Mouse (Mus musculus): ENCODE results near the gene Rubcnl. TPM values are rescaled to one million over a fixed set of nuclear protein-coding genes. Genes with fewer than 3 reads are reported as not detected.

Rubcnl gene
- polyA plus RNA-seq, 1 experiment from 2014 or later: 0.84 TPM

- Histone ChIP-seq H3K9ac (replicated peaks; ENCODE audit: low read depth, low read length) (no peak overlapping the region), H3K27me3 (ENCODE audit: control insufficient read depth, insufficient read depth, low read length) (no peaks in the 10 kb centered on the region), H3K4me3 (ENCODE audit: low read depth, low read length) (no peak overlapping the region), H3K9me3 (ENCODE audit: control insufficient read depth, low read depth, low read length) (no peaks in the 10 kb centered on the region), H3K36me3 (ENCODE audit: control insufficient read depth, insufficient read depth, low read length) (no peaks in the 10 kb centered on the region), H3K27ac (ENCODE audit: low read length) (no peak overlapping the region), H3K4me1 (ENCODE audit: control insufficient read depth, insufficient read depth, low read length) (no peaks in the 10 kb centered on the region), H3K4me2 (replicated peaks; ENCODE audit: low read depth, low read length) (no peak overlapping the region)
- WGBS: 89% methylated on average over 9 of the region's 9 CpGs
- no peak for ATAC-seq (ENCODE audit: insufficient number of reproducible peaks, insufficient read depth, low FRiP score, low read depth)
Measured at GRCm38 (mm10) chr14:75022522-75022921, 6.7 kb downstream of the Rubcnl start.

- WGBS: 74% methylated on average over 8 of the region's 8 CpGs
- no peak overlapping the region for H3K4me3 ChIP-seq (ENCODE audit: low read depth, low read length)
Measured at GRCm38 (mm10) chr14:75024793-75025710, 9.2 kb downstream of the Rubcnl start.

GRCm38 (mm10) chr14:75030764-75031163 lies 14.9 kb downstream of the Rubcnl start:
- no peaks in the 10 kb centered on the region for H3K27me3 ChIP-seq (ENCODE audit: control insufficient read depth, insufficient read depth, low read length)
- H3K4me3 ChIP-seq (ENCODE audit: low read depth, low read length): no peak overlapping the region
- no peak overlapping the region for H3K4me2 ChIP-seq (replicated peaks; ENCODE audit: low read depth, low read length)
- H3K9me3 ChIP-seq (ENCODE audit: control insufficient read depth, low read depth, low read length): no peaks in the 10 kb centered on the region
- no peaks in the 10 kb centered on the region for H3K36me3 ChIP-seq (ENCODE audit: control insufficient read depth, insufficient read depth, low read length)
- no peak overlapping the region for H3K27ac ChIP-seq (ENCODE audit: low read length)
- no peaks in the 10 kb centered on the region for H3K4me1 ChIP-seq (ENCODE audit: control insufficient read depth, insufficient read depth, low read length)
- WGBS: 75% methylated on average over 7 of the region's 7 CpGs
- no peak for ATAC-seq (ENCODE audit: insufficient number of reproducible peaks, insufficient read depth, low FRiP score, low read depth)
- no peak overlapping the region for H3K9ac ChIP-seq (replicated peaks; ENCODE audit: low read depth, low read length)

More at GRCm38 (mm10) chr14:75024793-75025710, 9.2 kb downstream of the Rubcnl start:
- ATAC-seq (ENCODE audit: insufficient number of reproducible peaks, insufficient read depth, low FRiP score, low read depth): no peak
- no peaks in the 10 kb centered on the region for H3K27me3 ChIP-seq (ENCODE audit: control insufficient read depth, insufficient read depth, low read length)
- no peaks in the 10 kb centered on the region for H3K9me3 ChIP-seq (ENCODE audit: control insufficient read depth, low read depth, low read length)
- no peaks in the 10 kb centered on the region for H3K4me1 ChIP-seq (ENCODE audit: control insufficient read depth, insufficient read depth, low read length)
- no peaks in the 10 kb centered on the region for H3K36me3 ChIP-seq (ENCODE audit: control insufficient read depth, insufficient read depth, low read length)
- H3K9ac ChIP-seq (replicated peaks; ENCODE audit: low read depth, low read length): no peak overlapping the region
- no peak overlapping the region for H3K4me2 ChIP-seq (replicated peaks; ENCODE audit: low read depth, low read length)
- no peak overlapping the region for H3K27ac ChIP-seq (ENCODE audit: low read length)

- 71% methylated on average over 9 of the region's 9 CpGs for WGBS
- H3K27ac ChIP-seq (ENCODE audit: low read length): no peak overlapping the region
- H3K36me3 ChIP-seq (ENCODE audit: control insufficient read depth, insufficient read depth, low read length): no peaks in the 10 kb centered on the region
- no peak overlapping the region for H3K9ac ChIP-seq (replicated peaks; ENCODE audit: low read depth, low read length)
- H3K4me1 ChIP-seq (ENCODE audit: control insufficient read depth, insufficient read depth, low read length): no peaks in the 10 kb centered on the region
- no peaks in the 10 kb centered on the region for H3K27me3 ChIP-seq (ENCODE audit: control insufficient read depth, insufficient read depth, low read length)
- H3K9me3 ChIP-seq (ENCODE audit: control insufficient read depth, low read depth, low read length): no peaks in the 10 kb centered on the region
- H3K4me3 ChIP-seq (ENCODE audit: low read depth, low read length): no peak overlapping the region
- ATAC-seq (ENCODE audit: insufficient number of reproducible peaks, insufficient read depth, low FRiP score, low read depth): no peak
- no peak overlapping the region for H3K4me2 ChIP-seq (replicated peaks; ENCODE audit: low read depth, low read length)
Measured at GRCm38 (mm10) chr14:75031999-75032575, 16.3 kb downstream of the Rubcnl start.

- WGBS: 78% methylated on average over 4 of the region's 4 CpGs
- Histone ChIP-seq H3K9ac (replicated peaks; ENCODE audit: low read depth, low read length) (no peak overlapping the region), H3K4me3 (ENCODE audit: low read depth, low read length) (no peak overlapping the region)
Measured at GRCm38 (mm10) chr14:75032742-75033141, 16.9 kb downstream of the Rubcnl start.

GRCm38 (mm10) chr14:75034240-75034639 lies 18.4 kb downstream of the Rubcnl start:
- no peaks in the 10 kb centered on the region for H3K4me1 ChIP-seq (ENCODE audit: control insufficient read depth, insufficient read depth, low read length)
- H3K9ac ChIP-seq (replicated peaks; ENCODE audit: low read depth, low read length): no peak overlapping the region
- ATAC-seq (ENCODE audit: insufficient number of reproducible peaks, insufficient read depth, low FRiP score, low read depth): no peak
- 79% methylated on average over 3 of the region's 3 CpGs for WGBS
- H3K9me3 ChIP-seq (ENCODE audit: control insufficient read depth, low read depth, low read length): no peaks in the 10 kb centered on the region
- H3K4me3 ChIP-seq (ENCODE audit: low read depth, low read length): no peak overlapping the region
- no peak overlapping the region for H3K27ac ChIP-seq (ENCODE audit: low read length)
- H3K36me3 ChIP-seq (ENCODE audit: control insufficient read depth, insufficient read depth, low read length): no peaks in the 10 kb centered on the region
- H3K4me2 ChIP-seq (replicated peaks; ENCODE audit: low read depth, low read length): no peak overlapping the region
- no peaks in the 10 kb centered on the region for H3K27me3 ChIP-seq (ENCODE audit: control insufficient read depth, insufficient read depth, low read length)

More at GRCm38 (mm10) chr14:75032742-75033141, 16.9 kb downstream of the Rubcnl start:
- H3K27me3 ChIP-seq (ENCODE audit: control insufficient read depth, insufficient read depth, low read length): no peaks in the 10 kb centered on the region
- H3K4me1 ChIP-seq (ENCODE audit: control insufficient read depth, insufficient read depth, low read length): no peaks in the 10 kb centered on the region
- no peak for ATAC-seq (ENCODE audit: insufficient number of reproducible peaks, insufficient read depth, low FRiP score, low read depth)
- H3K9me3 ChIP-seq (ENCODE audit: control insufficient read depth, low read depth, low read length): no peaks in the 10 kb centered on the region
- no peak overlapping the region for H3K4me2 ChIP-seq (replicated peaks; ENCODE audit: low read depth, low read length)
- no peaks in the 10 kb centered on the region for H3K36me3 ChIP-seq (ENCODE audit: control insufficient read depth, insufficient read depth, low read length)
- no peak overlapping the region for H3K27ac ChIP-seq (ENCODE audit: low read length)

- Histone ChIP-seq H3K27me3 (ENCODE audit: control insufficient read depth, insufficient read depth, low read length) (no peaks in the 10 kb centered on the region), H3K27ac (ENCODE audit: low read length) (no peak overlapping the region), H3K9ac (replicated peaks; ENCODE audit: low read depth, low read length) (no peak overlapping the region), H3K9me3 (ENCODE audit: control insufficient read depth, low read depth, low read length) (no peaks in the 10 kb centered on the region), H3K4me1 (ENCODE audit: control insufficient read depth, insufficient read depth, low read length) (no peaks in the 10 kb centered on the region), H3K36me3 (ENCODE audit: control insufficient read depth, insufficient read depth, low read length) (no peaks in the 10 kb centered on the region), H3K4me2 (replicated peaks; ENCODE audit: low read depth, low read length) (no peak overlapping the region), H3K4me3 (ENCODE audit: low read depth, low read length) (no peak overlapping the region)
- ATAC-seq (ENCODE audit: insufficient number of reproducible peaks, insufficient read depth, low FRiP score, low read depth): no peak
- 60% methylated on average over 11 of the region's 11 CpGs for WGBS
Measured at GRCm38 (mm10) chr14:75035431-75035830, 19.6 kb downstream of the Rubcnl start.

GRCm38 (mm10) chr14:75045184-75045583 lies 29.4 kb downstream of the Rubcnl start:
- WGBS: 58% methylated on average over 7 of the region's 7 CpGs
- no peaks in the 10 kb centered on the region for H3K27me3 ChIP-seq (ENCODE audit: control insufficient read depth, insufficient read depth, low read length)

More at GRCm38 (mm10) chr14:75045184-75045583, 29.4 kb downstream of the Rubcnl start:
- no peak overlapping the region for H3K4me3 ChIP-seq (ENCODE audit: low read depth, low read length)
- no peaks in the 10 kb centered on the region for H3K4me1 ChIP-seq (ENCODE audit: control insufficient read depth, insufficient read depth, low read length)
- H3K9me3 ChIP-seq (ENCODE audit: control insufficient read depth, low read depth, low read length): no peaks in the 10 kb centered on the region
- H3K4me2 ChIP-seq (replicated peaks; ENCODE audit: low read depth, low read length): no peak overlapping the region
- no peaks in the 10 kb centered on the region for H3K36me3 ChIP-seq (ENCODE audit: control insufficient read depth, insufficient read depth, low read length)
- no peak for ATAC-seq (ENCODE audit: insufficient number of reproducible peaks, insufficient read depth, low FRiP score, low read depth)
- H3K27ac ChIP-seq (ENCODE audit: low read length): no peak overlapping the region
- no peak overlapping the region for H3K9ac ChIP-seq (replicated peaks; ENCODE audit: low read depth, low read length)
